Mouse (Mus musculus): ENCODE results near the gene Ntrk2. TPM values are rescaled to one million over a fixed set of nuclear protein-coding genes. Genes with fewer than 3 reads are reported as not detected.

Gene Ntrk2
- total and polyA plus RNA-seq, 3 experiments = under 0.01 TPM; not detected in 2

- Histone ChIP-seq H3K27ac (ENCODE audit: control insufficient read depth, low read depth, low read length) (no peak overlapping the region), H3K4me1 (ENCODE audit: control insufficient read depth in 1 of 2, insufficient read depth in 2 of 2, low read length in 2 of 2) (no peaks in the 10 kb centered on the region), H3K9me3 (replicated peaks; ENCODE audit: insufficient read depth, low read length) (no peaks in the 10 kb centered on the region), H3K27me3 (ENCODE audit: control insufficient read depth in 1 of 2, insufficient read depth in 2 of 2, low read length in 2 of 2) (no peaks in the 10 kb centered on the region), H3K79me2 (ENCODE audit: control insufficient read depth, insufficient read depth, low read length, poor library complexity) (no peaks in the 10 kb centered on the region), H3K36me3 (ENCODE audit: control insufficient read depth in 1 of 2, insufficient read depth in 2 of 2, low read length in 2 of 2) (no peaks in the 10 kb centered on the region), H3K4me3 (ENCODE audit: control insufficient read depth in 1 of 2, insufficient read depth in 1 of 2, low read depth in 2 of 2, low read length in 2 of 2) (no peak overlapping the region), H3K9ac (ENCODE audit: control insufficient read depth, low read depth, low read length, poor library complexity, severe bottlenecking) (no peak overlapping the region)
- TF ChIP-seq NRF1 (IDR thresholded peaks at IDR 0.05; ENCODE audit: insufficient read depth, low read depth, low read length, poor library complexity, severe bottlenecking) (no peak), TAL1 (IDR thresholded peaks at IDR 0.05; ENCODE audit: low read length) (no peak), E2F4 (IDR thresholded peaks at IDR 0.05; ENCODE audit: borderline replicate concordance, low read depth, low read length) (no peak), SIN3A (IDR thresholded peaks at IDR 0.05; ENCODE audit: low read length) (no peak), SMC3 (IDR thresholded peaks at IDR 0.05; ENCODE audit: low read depth, low read length) (no peak), RCOR1 (IDR thresholded peaks at IDR 0.05; ENCODE audit: low read depth, low read length) (no peak), POLR2AphosphoS5 (IDR thresholded peaks at IDR 0.05; ENCODE audit: borderline replicate concordance, low read depth, low read length) (no peak)
- DNase-seq (ENCODE audit: low read depth, low spot score) = no peak
Measured at GRCm38 (mm10) chr13:59040156-59040915, 234.0 kb downstream of the Ntrk2 start.

DNA sequence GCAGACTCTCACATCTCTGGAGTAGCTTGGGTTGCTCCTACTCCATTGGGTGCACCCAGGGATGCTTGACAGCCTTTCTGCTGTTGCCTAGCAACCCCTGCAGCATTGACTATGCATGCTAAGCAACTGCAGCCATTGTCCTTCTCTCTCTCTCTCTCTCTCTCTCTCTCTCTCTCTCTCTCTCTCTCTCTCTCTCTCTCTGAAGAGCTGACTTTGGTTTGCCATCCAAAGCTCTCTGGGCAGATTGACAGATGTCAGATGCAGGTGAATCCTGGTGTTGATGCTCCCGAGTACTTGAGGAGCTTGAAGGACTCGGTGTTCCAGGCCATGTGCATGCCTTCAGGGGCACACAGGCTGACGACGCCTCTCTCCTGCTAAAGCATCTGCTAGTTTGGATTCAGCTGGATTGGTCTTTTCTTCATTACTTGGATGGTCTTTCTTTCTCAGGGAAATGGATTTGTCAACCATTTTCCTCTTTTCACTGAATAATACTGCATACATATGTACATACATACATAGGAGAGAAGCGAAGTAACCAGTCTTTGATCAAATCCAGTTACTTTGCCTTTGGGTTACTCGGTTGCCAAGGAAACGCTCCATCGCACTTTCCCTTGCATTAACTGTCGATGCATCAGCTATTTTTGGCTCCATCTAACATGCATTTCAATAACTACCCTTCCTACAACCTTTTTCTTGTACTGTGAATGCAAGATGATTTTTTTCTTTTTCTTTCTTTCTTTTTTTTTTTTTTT is 234.8 kb downstream of the Ntrk2 start:
- H3K4me1 ChIP-seq (ENCODE audit: control insufficient read depth in 1 of 2, insufficient read depth in 2 of 2, low read length in 2 of 2) = no peaks in the 10 kb centered on the region

GRCm38 (mm10) chr13:59052188-59052587 is 245.8 kb downstream of the Ntrk2 start:
- Histone ChIP-seq H3K27ac (ENCODE audit: control insufficient read depth, low read depth, low read length) (no peak overlapping the region), H3K79me2 (ENCODE audit: control insufficient read depth, insufficient read depth, low read length, poor library complexity) (no peaks in the 10 kb centered on the region), H3K36me3 (ENCODE audit: control insufficient read depth in 1 of 2, insufficient read depth in 2 of 2, low read length in 2 of 2) (no peaks in the 10 kb centered on the region), H3K9me3 (replicated peaks; ENCODE audit: insufficient read depth, low read length) (no peaks in the 10 kb centered on the region), H3K4me1 (ENCODE audit: control insufficient read depth in 1 of 2, insufficient read depth in 2 of 2, low read length in 2 of 2) (no peaks in the 10 kb centered on the region), H3K27me3 (ENCODE audit: control insufficient read depth in 1 of 2, insufficient read depth in 2 of 2, low read length in 2 of 2) (no peaks in the 10 kb centered on the region), H3K4me3 (ENCODE audit: control insufficient read depth in 1 of 2, insufficient read depth in 1 of 2, low read depth in 2 of 2, low read length in 2 of 2) (no peak overlapping the region), H3K9ac (ENCODE audit: control insufficient read depth, low read depth, low read length, poor library complexity, severe bottlenecking) (no peak overlapping the region)
- no peak for DNase-seq (ENCODE audit: low read depth, low spot score)
- TF ChIP-seq ZC3H11A (IDR thresholded peaks at IDR 0.05; ENCODE audit: low read depth, low read length) = no peak
- TF ChIP-seq CHD1 (IDR thresholded peaks at IDR 0.05; ENCODE audit: low read depth, low read length) = no peak
- TF ChIP-seq ZMIZ1 (IDR thresholded peaks at IDR 0.05; ENCODE audit: low read depth, low read length) = no peak
- TF ChIP-seq KAT2A (conservative IDR thresholded peaks at IDR 0.05; ENCODE audit: low read depth, low read length) = no peak
- no peak for TF ChIP-seq MEF2A (IDR thresholded peaks at IDR 0.05; ENCODE audit: extremely low read depth, insufficient replicate concordance, low read depth, low read length, poor library complexity, severe bottlenecking)
- no peak for TF ChIP-seq MXI1 (IDR thresholded peaks at IDR 0.05; ENCODE audit: low read depth, low read length)
- TF ChIP-seq BHLHE40 (IDR thresholded peaks at IDR 0.05; ENCODE audit: borderline replicate concordance, low read depth, low read length) = no peak
- TF ChIP-seq MYC (IDR thresholded peaks at IDR 0.05; ENCODE audit: low read depth, low read length) = no peak
- TF ChIP-seq MAX (IDR thresholded peaks at IDR 0.05; ENCODE audit: low read length) = no peak
- no peak for TF ChIP-seq RCOR1 (IDR thresholded peaks at IDR 0.05; ENCODE audit: low read depth, low read length)
- no peak for TF ChIP-seq ZKSCAN1 (IDR thresholded peaks at IDR 0.05; ENCODE audit: low read depth, low read length)
- TF ChIP-seq E2F4 (IDR thresholded peaks at IDR 0.05; ENCODE audit: borderline replicate concordance, low read depth, low read length) = no peak
- TF ChIP-seq UBTF (IDR thresholded peaks at IDR 0.05; ENCODE audit: borderline replicate concordance, insufficient read depth, low read depth, low read length) = no peak
- no peak for TF ChIP-seq USF2 (IDR thresholded peaks at IDR 0.05; ENCODE audit: borderline replicate concordance in 1 of 2, insufficient read depth in 1 of 2, low read depth in 1 of 2, low read length in 2 of 2)
- no peak for TF ChIP-seq NELFE (IDR thresholded peaks at IDR 0.05; ENCODE audit: low read depth, low read length)
- TF ChIP-seq CTCF (IDR thresholded peaks at IDR 0.05 in 2 of 3, conservative IDR thresholded peaks at IDR 0.05 in 1 of 3; ENCODE audit: control insufficient read depth in 1 of 3, insufficient read depth in 1 of 3, low read depth in 2 of 3, low read length in 3 of 3, poor library complexity in 1 of 3, severe bottlenecking in 1 of 3) = no peak
- no peak for TF ChIP-seq SMC3 (IDR thresholded peaks at IDR 0.05; ENCODE audit: low read depth, low read length)

More for the DNA sequence above, 234.8 kb downstream of the Ntrk2 start:
- Histone ChIP-seq H3K27ac (ENCODE audit: control insufficient read depth, low read depth, low read length) (no peak overlapping the region), H3K27me3 (ENCODE audit: control insufficient read depth in 1 of 2, insufficient read depth in 2 of 2, low read length in 2 of 2) (no peaks in the 10 kb centered on the region), H3K79me2 (ENCODE audit: control insufficient read depth, insufficient read depth, low read length, poor library complexity) (no peaks in the 10 kb centered on the region), H3K36me3 (ENCODE audit: control insufficient read depth in 1 of 2, insufficient read depth in 2 of 2, low read length in 2 of 2) (no peaks in the 10 kb centered on the region), H3K9ac (ENCODE audit: control insufficient read depth, low read depth, low read length, poor library complexity, severe bottlenecking) (no peak overlapping the region), H3K9me3 (replicated peaks; ENCODE audit: insufficient read depth, low read length) (no peaks in the 10 kb centered on the region), H3K4me3 (ENCODE audit: control insufficient read depth in 1 of 2, insufficient read depth in 1 of 2, low read depth in 2 of 2, low read length in 2 of 2) (no peak overlapping the region)
- TF ChIP-seq ZC3H11A (IDR thresholded peaks at IDR 0.05; ENCODE audit: low read depth, low read length) (no peak), MEF2A (IDR thresholded peaks at IDR 0.05; ENCODE audit: extremely low read depth, insufficient replicate concordance, low read depth, low read length, poor library complexity, severe bottlenecking) (no peak), BHLHE40 (IDR thresholded peaks at IDR 0.05; ENCODE audit: borderline replicate concordance, low read depth, low read length) (no peak)
- no peak for DNase-seq (ENCODE audit: low read depth, low spot score)
